Mouse (Mus musculus): ENCODE measurements around the gene Gm6176.
"Not testable (repeated sequence)": the region's sequence is repeated elsewhere in the genome, so short reads cannot be mapped to it uniquely, and the experiment has no call there.

Gm6176 gene

GRCm38 (mm10) chr7:22056205-22056604 lies at the start of gene Gm6176:
TSS of gene Gm6176 (minus strand) at chr7:22056305.
- DNase-seq (ENCODE audit: low spot score) = not testable (repeated sequence)

DNA sequence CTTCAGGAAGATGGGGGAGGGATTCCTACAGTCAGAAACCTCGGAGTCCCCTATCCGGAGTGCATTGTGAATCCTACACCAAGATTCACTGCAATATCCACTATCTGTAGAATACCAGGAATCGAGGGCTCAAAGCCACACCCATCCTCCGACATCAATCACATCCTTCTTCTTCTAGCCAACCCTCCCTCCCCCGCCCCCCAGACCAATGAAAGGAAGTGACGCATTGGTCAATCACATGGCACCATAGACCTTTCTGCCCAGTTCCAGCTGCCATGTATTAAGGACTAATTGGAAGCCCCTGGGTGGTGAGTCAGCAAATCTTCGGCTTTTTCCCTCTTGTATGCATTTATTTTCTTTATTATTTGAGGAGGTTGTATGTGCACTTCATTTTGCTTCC lies 12.7 kb upstream of the Gm6176 start, which contains the start of gene Vmn1r139:
TSS of gene Vmn1r139 (plus strand) at position 301 of the 400 bp plus-strand sequence.
- DNase-seq (ENCODE audit: low spot score) = not testable (repeated sequence)

DNA sequence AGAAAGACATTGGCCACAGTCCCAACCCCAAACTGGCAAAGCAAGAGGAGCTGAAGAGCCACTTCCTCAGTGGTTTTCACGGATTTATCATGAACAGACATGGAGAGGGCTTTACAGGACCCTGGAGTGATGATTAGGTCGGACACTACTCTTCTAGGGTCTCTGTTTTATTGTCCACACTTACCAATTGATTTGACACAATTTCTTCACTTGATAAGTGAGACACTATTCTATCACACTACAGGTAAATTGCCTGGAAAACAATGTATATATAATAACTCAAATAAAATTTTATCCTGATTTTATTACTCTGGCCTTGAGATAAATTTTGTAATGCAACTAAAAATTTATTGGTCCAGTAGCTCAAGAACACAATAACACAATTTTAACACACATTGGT lies 27.3 kb downstream of the Gm6176 start, which contains the start of gene Vmn1r138:
TSS of gene Vmn1r138 (minus strand) at position 101 of the 400 bp plus-strand sequence.
- not testable (repeated sequence) for DNase-seq (ENCODE audit: low spot score)

Data from testis, postnatal 10 days (tissue).